Mouse (Mus musculus): ENCODE results near the gene Mgat3. TPM values are rescaled to one million over a fixed set of nuclear protein-coding genes. Genes with fewer than 3 reads are reported as not detected.

Gene Mgat3
- polyA plus RNA-seq, 1 experiment = 23.9 TPM

- Histone ChIP-seq H3K4me1 (ENCODE audit: control insufficient read depth, insufficient read depth, low read length) (peaks cover 15% of the 10 kb centered on the region), H3K4me3 (replicated peaks; ENCODE audit: extremely low read depth, low read depth, low read length) (no peak overlapping the region)
- WGBS = 41% methylated on average over 2 of the region's 2 CpGs
- no peak for DNase-seq
- TF ChIP-seq CTCF (IDR thresholded peaks at IDR 0.05; ENCODE audit: insufficient read depth, low read length) (no peak), POLR2A (IDR thresholded peaks at IDR 0.05; ENCODE audit: borderline replicate concordance, extremely low read depth, low read depth, low read length) (no peak)
Observed at GRCm38 (mm10) chr15:80253530-80253929, 80.0 kb downstream of the Mgat3 start.

GRCm38 (mm10) chr15:80254207-80254606, 80.7 kb downstream of the Mgat3 start:
- WGBS = 32% methylated on average over 6 of the region's 6 CpGs
- no peak for TF ChIP-seq POLR2A (IDR thresholded peaks at IDR 0.05; ENCODE audit: borderline replicate concordance, extremely low read depth, low read depth, low read length)
- no peak for TF ChIP-seq CTCF (IDR thresholded peaks at IDR 0.05; ENCODE audit: insufficient read depth, low read length)
- DNase-seq = peak; percentile 18
- Histone ChIP-seq H3K4me1 (ENCODE audit: control insufficient read depth, insufficient read depth, low read length) (peaks cover 15% of the 10 kb centered on the region), H3K4me3 (replicated peaks; ENCODE audit: extremely low read depth, low read depth, low read length) (peak overlapping the region; percentile 80)

GRCm38 (mm10) chr15:80254847-80255645, 81.5 kb downstream of the Mgat3 start, which contains the start of gene Atf4:
Gene Atf4, plus strand, starts transcription at chr15:80255184.
- Histone ChIP-seq H3K4me3 (replicated peaks; ENCODE audit: extremely low read depth, low read depth, low read length) (peak within 1 kb of the TSS; percentile 97), H3K4me1 (ENCODE audit: control insufficient read depth, insufficient read depth, low read length) (peaks cover 15% of the 10 kb centered on the region)
- TF ChIP-seq CTCF (IDR thresholded peaks at IDR 0.05; ENCODE audit: insufficient read depth, low read length) (no peak), POLR2A (IDR thresholded peaks at IDR 0.05; ENCODE audit: borderline replicate concordance, extremely low read depth, low read depth, low read length) (peak; percentile 100)
- under 1% methylated on average over 62 of the region's 62 CpGs for WGBS
- peak; percentile 97 for DNase-seq

- no peak; the same call in 1 of the 2 replicates for TF ChIP-seq POLR2A (IDR thresholded peaks at IDR 0.05; ENCODE audit: borderline replicate concordance, extremely low read depth, low read depth, low read length)
- no peak for TF ChIP-seq CTCF (IDR thresholded peaks at IDR 0.05; ENCODE audit: insufficient read depth, low read length)
- no peak for DNase-seq
Observed at GRCm38 (mm10) chr15:80255646-80256121, 82.2 kb downstream of the Mgat3 start.

GRCm38 (mm10) chr15:80256242-80256641, 82.7 kb downstream of the Mgat3 start:
- Histone ChIP-seq H3K4me3 (replicated peaks; ENCODE audit: extremely low read depth, low read depth, low read length) (peak overlapping the region; percentile 97), H3K4me1 (ENCODE audit: control insufficient read depth, insufficient read depth, low read length) (peaks cover 15% of the 10 kb centered on the region)
- no peak for TF ChIP-seq POLR2A (IDR thresholded peaks at IDR 0.05; ENCODE audit: borderline replicate concordance, extremely low read depth, low read depth, low read length)
- TF ChIP-seq CTCF (IDR thresholded peaks at IDR 0.05; ENCODE audit: insufficient read depth, low read length) = no peak
- no peak for DNase-seq
- WGBS = 1% methylated on average over 16 of the region's 16 CpGs

More at GRCm38 (mm10) chr15:80255646-80256121, 82.2 kb downstream of the Mgat3 start:
- Histone ChIP-seq H3K4me3 (replicated peaks; ENCODE audit: extremely low read depth, low read depth, low read length) (peak overlapping the region; percentile 97), H3K4me1 (ENCODE audit: control insufficient read depth, insufficient read depth, low read length) (peaks cover 15% of the 10 kb centered on the region)
- WGBS = 1% methylated on average over 51 of the region's 51 CpGs

- DNase-seq = no peak
- H3K4me3 ChIP-seq (replicated peaks; ENCODE audit: extremely low read depth, low read depth, low read length) = no peak overlapping the region
- TF ChIP-seq CTCF (IDR thresholded peaks at IDR 0.05; ENCODE audit: insufficient read depth, low read length) (no peak), POLR2A (IDR thresholded peaks at IDR 0.05; ENCODE audit: borderline replicate concordance, extremely low read depth, low read depth, low read length) (0 out of 2 replicates have a peak, but pooled peaks have one; percentile 14)
- 47% methylated on average over 12 of the region's 12 CpGs for WGBS
- H3K4me1 ChIP-seq (ENCODE audit: control insufficient read depth, insufficient read depth, low read length) = peaks cover 15% of the 10 kb centered on the region
Observed at GRCm38 (mm10) chr15:80256656-80257601, 83.4 kb downstream of the Mgat3 start.

- no peak overlapping the region for H3K4me3 ChIP-seq (replicated peaks; ENCODE audit: extremely low read depth, low read depth, low read length)
- 22% methylated on average over 4 of the region's 4 CpGs for WGBS
Observed at GRCm38 (mm10) chr15:80257602-80258239, 84.2 kb downstream of the Mgat3 start.

GRCm38 (mm10) chr15:80258240-80259170, 85.0 kb downstream of the Mgat3 start:
- no peak overlapping the region for H3K4me3 ChIP-seq (replicated peaks; ENCODE audit: extremely low read depth, low read depth, low read length)
- WGBS = 52% methylated on average over 11 of the region's 11 CpGs
- TF ChIP-seq CTCF (IDR thresholded peaks at IDR 0.05; ENCODE audit: insufficient read depth, low read length) = no peak
- peak; percentile 33; the same call in 1 of the 2 replicates for TF ChIP-seq POLR2A (IDR thresholded peaks at IDR 0.05; ENCODE audit: borderline replicate concordance, extremely low read depth, low read depth, low read length)
- peaks cover 18% of the 10 kb centered on the region for H3K4me1 ChIP-seq (ENCODE audit: control insufficient read depth, insufficient read depth, low read length)
- no peak for DNase-seq

More at GRCm38 (mm10) chr15:80257602-80258239, 84.2 kb downstream of the Mgat3 start:
- DNase-seq = peak; percentile 19
- TF ChIP-seq CTCF (IDR thresholded peaks at IDR 0.05; ENCODE audit: insufficient read depth, low read length) (no peak), POLR2A (IDR thresholded peaks at IDR 0.05; ENCODE audit: borderline replicate concordance, extremely low read depth, low read depth, low read length) (0 out of 2 replicates have a peak, but pooled peaks have one; percentile 7)
- H3K4me1 ChIP-seq (ENCODE audit: control insufficient read depth, insufficient read depth, low read length) = peaks cover 15% of the 10 kb centered on the region
